Mouse (Mus musculus) lung, adult 2 months (tissue): ENCODE results near the gene Alg1. TPM values are rescaled to one million over a fixed set of nuclear protein-coding genes. Genes with fewer than 3 reads are reported as not detected.
"Not testable (repeated sequence)": the region's sequence is repeated elsewhere in the genome, so short reads cannot be mapped to it uniquely, and the experiment has no call there.

Experiments used
- DNase-seq: peaks from one replicate; pipeline ENCODE4 v3.0.0; 2022
- H3K4me1 ChIP-seq: fragments of 200-500 bp; 2 replicates; pipeline ENCODE4 v1.6.1; 2011; ENCODE audit warnings: low read length; ENCODE audit not compliant: control insufficient read depth, insufficient read depth
- H3K4me3 ChIP-seq: fragments of 200-500 bp; replicated peaks from 2 replicates; pipeline ENCODE3; 2011; ENCODE audit warnings: low read depth, mild to moderate bottlenecking, control low read depth, low read length; ENCODE audit errors: extremely low read depth
- CTCF ChIP-seq: fragments of 200-500 bp; IDR thresholded peaks from 2 replicates; pipeline ENCODE4 v1.5.1; 2011; ENCODE audit warnings: mild to moderate bottlenecking, low read length, control low read depth; ENCODE audit not compliant: insufficient read depth
- POLR2A ChIP-seq: fragments of 200-500 bp; IDR thresholded peaks from 2 replicates; pipeline ENCODE4 v1.6.1; 2011; ENCODE audit warnings: low read depth, mild to moderate bottlenecking, control low read depth, low read length, borderline replicate concordance; ENCODE audit errors: extremely low read depth
- whole genome bisulfite sequencing: fragments of 180-500 bp; shearing (Covaris S2); methylation state at CpG from one replicate; pipeline ENCODE4 v1.1.7; 2018; 5-methylcytosine and 5-hydroxymethylcytosine counted together
- polyA plus RNA-seq: library from polyadenylated mRNA; depleted of rRNA; stranded (reverse); fragments of >200 nt; gene quantifications from 2 replicates; pipeline ENCODE4 v1.2.3, GENCODE M21; 2012

Gene Alg1
- polyA plus RNA-seq, 1 experiment: 74.1 TPM

DNA sequence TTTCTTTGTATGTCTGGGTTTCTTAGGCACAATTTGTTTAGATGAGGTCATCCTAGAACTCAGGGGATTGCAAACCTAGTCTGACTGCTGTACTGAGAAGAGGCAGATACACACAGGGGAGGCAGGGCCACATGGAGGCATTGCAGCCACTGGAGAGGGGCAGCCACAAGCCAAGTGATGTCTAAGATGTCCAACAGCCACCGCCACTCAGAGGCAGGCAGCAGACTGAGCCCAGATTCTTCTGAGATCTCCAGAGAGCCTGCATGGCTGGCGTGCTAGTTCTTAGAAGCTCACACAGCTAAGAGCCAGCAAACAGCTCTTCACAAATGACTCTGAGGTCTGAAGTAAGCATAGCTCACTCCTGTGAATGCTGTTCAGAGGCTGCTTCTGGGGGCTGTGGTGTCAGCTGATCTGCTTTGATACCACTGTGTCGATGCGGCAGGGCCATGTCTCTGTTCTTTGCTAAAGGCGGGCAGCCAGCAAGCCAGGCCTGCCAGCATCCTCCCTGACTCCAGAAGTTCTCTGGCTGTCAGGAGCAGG lies 27.9 kb upstream of the Alg1 start:
- TF ChIP-seq POLR2A (no peak), CTCF (no peak)
- H3K4me1 ChIP-seq: no peaks in the 10 kb centered on the region; the same call in 1 of the 2 replicates
- no peak for DNase-seq
- H3K4me3 ChIP-seq: no peak overlapping the region
- WGBS: 87% methylated on average over 5 of the region's 5 CpGs

DNA sequence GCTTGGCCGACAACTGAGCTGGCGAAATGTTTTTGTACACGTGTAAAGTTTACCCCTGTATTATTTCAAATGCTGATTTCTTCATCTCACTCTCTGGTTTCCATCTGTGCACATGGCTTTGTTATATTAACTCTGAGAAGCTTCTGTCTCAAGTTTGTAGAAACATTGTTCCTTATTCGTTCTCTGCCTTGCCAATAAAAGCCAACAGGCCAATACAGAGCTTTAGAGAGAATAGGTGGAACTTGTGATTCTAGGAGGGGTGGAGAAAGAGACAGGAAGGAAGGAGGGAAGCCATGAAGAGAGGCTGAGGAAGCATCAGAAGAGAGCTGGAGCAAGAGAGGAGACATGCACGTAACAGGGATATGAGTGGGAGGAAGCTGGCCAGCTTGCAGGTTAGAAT lies 27.4 kb upstream of the Alg1 start:
- H3K4me1 ChIP-seq: no peaks in the 10 kb centered on the region; the same call in 1 of the 2 replicates
- DNase-seq: no peak
- no peak overlapping the region for H3K4me3 ChIP-seq
- 71% methylated on average over 5 of the region's 5 CpGs for WGBS
- TF ChIP-seq POLR2A (no peak), CTCF (no peak)

DNA sequence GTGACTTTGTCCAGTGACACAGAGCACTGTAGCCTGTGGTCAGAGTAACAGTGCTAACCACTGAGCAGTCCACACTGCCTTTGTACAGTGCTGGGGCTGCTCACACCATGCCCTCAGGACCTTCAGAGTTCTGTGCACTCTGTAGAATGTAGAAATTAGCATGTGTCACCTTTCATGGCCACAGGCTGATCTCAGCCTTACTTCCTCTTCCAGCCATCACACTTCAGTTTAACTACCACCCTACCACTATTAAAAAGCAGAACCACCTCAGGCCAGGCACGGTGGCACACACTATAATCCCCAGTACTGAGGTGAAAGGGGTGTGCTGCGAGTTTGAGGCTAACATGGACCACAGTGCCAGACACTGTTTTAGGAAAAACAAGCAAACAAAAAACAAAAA lies 23.1 kb upstream of the Alg1 start:
- TF ChIP-seq POLR2A: no peak
- no peak for TF ChIP-seq CTCF
- WGBS: 71% methylated on average over 2 of the region's 2 CpGs
- no peaks in the 10 kb centered on the region for H3K4me1 ChIP-seq
- no peak overlapping the region for H3K4me3 ChIP-seq
- DNase-seq: no peak

DNA sequence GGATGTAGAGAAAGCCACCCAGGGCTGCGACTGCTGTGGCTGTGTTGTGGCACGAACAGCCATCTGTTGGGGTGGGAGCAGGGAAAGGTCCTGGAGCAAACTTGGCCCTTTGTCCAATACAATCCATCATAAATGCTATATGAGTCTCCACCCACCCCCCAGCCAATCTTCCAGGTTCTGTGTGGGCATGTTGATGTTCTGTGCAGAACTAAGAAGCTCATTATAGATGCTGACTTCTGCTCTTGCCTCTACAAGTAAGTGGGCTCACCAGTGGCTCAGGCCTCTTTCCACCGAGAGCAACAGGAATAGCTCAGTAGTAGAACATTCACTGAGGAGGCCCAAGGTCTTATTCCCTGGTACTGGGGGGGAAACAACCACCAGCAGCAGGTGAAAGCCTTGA lies 21.3 kb upstream of the Alg1 start:
- H3K4me3 ChIP-seq: no peak overlapping the region
- WGBS: 86% methylated on average over 3 of the region's 3 CpGs
- TF ChIP-seq POLR2A: no peak
- TF ChIP-seq CTCF: no peak
- H3K4me1 ChIP-seq: no peaks in the 10 kb centered on the region
- no peak for DNase-seq

DNA sequence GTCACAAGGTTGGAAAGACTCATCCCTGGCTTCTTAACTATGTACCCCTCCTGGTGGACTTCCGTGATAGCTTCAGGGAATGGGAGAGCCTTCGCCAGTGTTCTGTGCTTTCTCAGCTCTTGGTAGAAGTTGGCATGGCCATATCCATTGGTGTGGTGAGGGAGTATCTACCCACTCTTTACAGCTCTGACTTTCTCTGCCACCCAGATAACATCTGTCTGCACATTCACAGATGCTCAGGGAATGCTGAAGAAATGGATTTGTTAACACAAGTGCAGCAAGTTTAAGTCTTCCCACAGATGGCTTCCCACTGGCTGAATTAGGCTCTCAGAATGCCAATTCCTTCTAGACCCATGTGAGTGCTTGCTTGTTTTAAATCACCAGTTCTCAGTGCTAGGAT lies 19.3 kb upstream of the Alg1 start:
- H3K4me1 ChIP-seq: no peaks in the 10 kb centered on the region
- no peak overlapping the region for H3K4me3 ChIP-seq
- no peak for TF ChIP-seq POLR2A
- no peak for TF ChIP-seq CTCF
- 90% methylated on average over 2 of the region's 2 CpGs for WGBS
- no peak for DNase-seq

DNA sequence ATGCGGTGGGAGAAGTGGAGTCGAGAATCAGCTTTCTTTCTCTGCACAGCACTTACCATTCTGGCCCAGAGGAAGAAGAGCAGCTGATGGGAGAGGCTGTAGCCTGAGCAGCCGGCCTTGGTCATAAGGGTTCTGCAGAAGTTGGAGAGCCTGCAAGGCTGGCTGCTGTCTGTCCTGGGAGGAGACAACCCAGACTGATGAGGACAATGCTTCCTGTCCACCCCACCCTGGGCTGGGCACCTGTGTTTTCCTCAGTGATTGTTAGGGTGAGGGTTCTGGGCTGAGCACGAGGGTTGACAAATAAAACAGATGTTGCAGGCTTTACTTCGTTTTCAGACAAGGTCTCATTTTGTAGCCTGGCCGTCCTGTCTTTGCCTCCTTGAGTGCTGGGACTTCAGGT lies 16.7 kb upstream of the Alg1 start:
- Histone ChIP-seq H3K4me3 (no peak overlapping the region), H3K4me1 (no peaks in the 10 kb centered on the region)
- TF ChIP-seq CTCF (no peak), POLR2A (no peak)
- DNase-seq: no peak
- WGBS: 44% methylated on average over 6 of the region's 6 CpGs

DNA sequence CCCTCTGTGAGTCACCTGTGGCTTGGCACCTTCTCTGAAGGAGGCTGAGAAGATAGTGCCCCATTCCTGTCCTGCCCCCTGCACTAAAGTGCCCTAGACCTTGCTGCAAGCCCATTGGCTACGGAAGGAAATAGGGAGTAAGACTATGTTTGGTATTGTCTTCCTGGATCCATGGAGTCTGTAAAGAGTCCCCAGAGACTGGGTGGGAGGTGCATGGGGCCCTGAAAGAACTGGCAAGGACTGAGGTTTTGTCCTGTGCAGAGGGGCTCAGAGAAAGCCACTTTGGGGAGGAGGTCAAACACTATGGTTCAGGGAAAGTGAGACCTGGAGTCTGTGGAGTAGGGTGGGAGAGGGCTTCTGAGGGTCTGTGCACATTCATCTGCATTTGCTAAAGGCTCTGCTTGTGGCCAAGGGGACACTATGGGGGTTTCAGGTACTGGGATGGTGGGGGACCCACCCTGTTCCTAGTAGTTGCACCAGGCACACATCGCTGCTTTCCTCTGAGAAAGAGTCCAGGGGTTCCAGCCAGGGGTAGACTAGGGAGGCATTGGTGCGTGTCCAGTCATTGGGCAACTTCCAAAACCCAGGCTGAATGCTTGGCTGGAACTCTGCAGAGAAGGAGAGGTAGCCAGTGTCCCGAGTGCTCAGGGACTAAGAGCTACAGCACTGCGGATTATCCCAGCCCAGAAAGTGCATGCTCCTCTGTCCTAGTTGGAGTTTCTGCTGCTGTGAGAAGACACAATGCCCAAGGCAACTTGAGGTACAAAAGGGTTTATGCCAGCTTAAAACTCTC lies 15.9 kb upstream of the Alg1 start:
- no peak for TF ChIP-seq CTCF
- TF ChIP-seq POLR2A: no peak
- no peak for DNase-seq
- WGBS: 68% methylated on average over 5 of the region's 5 CpGs
- H3K4me1 ChIP-seq: no peaks in the 10 kb centered on the region
- no peak overlapping the region for H3K4me3 ChIP-seq

DNA sequence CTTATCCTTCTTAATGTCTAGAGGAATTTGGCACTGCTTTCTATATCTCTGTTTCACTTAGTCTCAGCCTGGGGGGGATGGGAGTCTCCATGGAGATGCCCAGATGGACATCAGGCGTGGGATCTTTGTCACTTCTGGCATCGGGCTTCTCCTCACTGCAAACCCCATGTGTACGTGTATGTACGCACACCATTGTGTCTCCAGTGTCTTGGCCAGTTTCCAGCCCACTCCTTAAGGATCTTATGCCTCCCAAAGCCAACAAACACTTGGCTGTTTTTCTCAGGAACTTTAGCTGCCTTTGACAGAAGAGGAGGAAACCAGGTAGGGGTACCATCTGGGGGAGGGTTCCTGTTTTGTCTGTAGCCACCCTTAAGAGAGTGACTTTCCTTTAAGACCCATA lies 12.0 kb upstream of the Alg1 start:
- no peaks in the 10 kb centered on the region for H3K4me1 ChIP-seq
- TF ChIP-seq POLR2A (no peak), CTCF (no peak)
- no peak overlapping the region for H3K4me3 ChIP-seq
- WGBS: 19% methylated on average over 4 of the region's 4 CpGs
- DNase-seq: peak; percentile 45

DNA sequence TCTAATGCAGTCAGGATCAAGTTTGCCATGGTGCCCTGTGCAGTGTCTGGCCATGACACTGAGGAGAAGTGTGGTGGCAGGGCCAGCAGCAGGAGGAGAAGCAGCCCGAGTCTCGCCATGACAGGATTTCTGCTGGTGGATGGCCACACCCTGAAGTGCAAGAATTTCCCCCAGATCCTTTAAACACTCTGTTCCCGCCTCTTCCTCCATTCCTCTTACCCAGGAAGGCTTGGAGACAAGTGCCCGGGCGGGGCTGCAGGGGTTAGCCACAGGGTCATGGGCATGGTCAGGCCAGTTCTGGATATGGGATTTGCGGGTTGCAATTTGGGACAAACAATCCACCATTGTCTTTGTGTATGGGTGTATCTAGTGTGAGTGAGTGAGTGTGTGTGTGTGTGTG lies 11.3 kb upstream of the Alg1 start, which contains the start of gene AU021092:
Gene AU021092, minus strand, starts transcription at position 160 of the 400 bp plus-strand sequence.
- peak; percentile 46 for DNase-seq
- peak; percentile 20; the same call in 1 of the 2 replicates for TF ChIP-seq POLR2A
- TF ChIP-seq CTCF: no peak
- Histone ChIP-seq H3K4me1 (no peaks in the 10 kb centered on the region), H3K4me3 (peak within 1 kb of the TSS; percentile 71)
- 34% methylated on average over 6 of the region's 6 CpGs for WGBS

DNA sequence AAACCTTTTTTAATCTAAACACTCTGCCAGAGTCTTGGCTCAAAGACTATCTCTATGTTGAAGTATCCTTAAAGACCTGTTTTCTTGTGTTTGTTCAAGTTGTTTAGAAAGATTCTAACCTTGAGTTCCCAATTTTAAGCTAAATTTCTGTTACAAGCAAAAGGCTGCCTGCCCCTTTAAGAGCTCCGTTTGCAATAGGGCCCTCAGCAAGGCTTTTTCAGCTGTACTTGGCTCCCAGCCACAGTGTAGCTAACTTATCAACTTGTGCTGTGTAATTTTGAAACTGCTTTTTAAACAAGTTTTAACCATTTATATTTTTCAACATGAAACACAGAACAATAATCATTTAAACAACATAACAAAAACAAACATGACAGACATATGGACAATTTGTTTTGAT lies 6.9 kb upstream of the Alg1 start:
- WGBS: 0% methylated on average over 1 of the region's 1 CpGs
- not testable (repeated sequence) for DNase-seq, H3K4me3 ChIP-seq, H3K4me1 ChIP-seq

DNA sequence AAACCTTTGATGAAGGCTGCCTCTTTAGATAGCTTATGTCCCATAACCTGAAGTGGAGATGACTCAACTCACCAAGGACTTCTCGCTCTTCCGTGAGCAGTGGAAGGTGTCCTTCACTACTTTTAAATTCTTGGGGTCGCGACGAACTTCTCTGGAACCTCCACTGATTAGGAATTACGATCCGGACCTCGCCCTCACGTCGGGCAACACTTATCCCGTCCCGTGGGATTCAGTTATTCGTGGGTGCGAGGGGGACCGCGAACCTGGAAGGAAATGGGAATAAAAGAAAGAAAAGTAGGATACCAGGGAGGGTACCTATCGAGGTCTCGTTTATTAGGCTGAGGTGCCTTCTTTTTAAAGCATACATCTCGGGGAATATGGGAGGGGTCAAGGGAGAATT lies 5.9 kb upstream of the Alg1 start:
- not testable (repeated sequence) for DNase-seq, H3K4me3 ChIP-seq, H3K4me1 ChIP-seq
- WGBS: 72% methylated on average over 19 of the region's 19 CpGs

DNA sequence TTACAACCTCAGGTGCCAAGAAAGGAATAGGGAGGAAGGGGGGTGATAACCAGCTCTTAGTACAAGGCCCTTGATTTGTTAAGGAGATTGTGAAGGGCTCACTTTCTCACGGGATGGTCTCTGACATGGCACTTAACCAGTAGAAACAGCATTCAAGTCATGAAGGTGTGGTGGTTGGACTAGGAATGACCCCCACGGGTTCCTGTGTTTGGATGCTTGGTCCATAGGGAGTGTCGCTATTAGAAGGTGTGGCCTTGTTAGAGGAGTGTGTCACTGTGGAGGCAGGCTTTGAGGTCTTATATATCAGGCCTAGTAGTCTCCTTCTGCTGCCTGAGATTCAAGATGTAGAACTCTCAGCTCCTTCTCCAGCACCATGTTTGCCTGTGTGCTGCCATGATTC lies 5.3 kb upstream of the Alg1 start:
- WGBS: 73% methylated on average over 3 of the region's 3 CpGs
- not testable (repeated sequence) for H3K4me1 ChIP-seq, H3K4me3 ChIP-seq, DNase-seq
